Mouse (Mus musculus) thymus, adult 2 months (tissue): Measurements from ENCODE around the gene Gm20388.

Source experiments
- CTCF ChIP-seq: fragments of 200-500 bp; IDR thresholded peaks from 2 replicates; pipeline ENCODE4 v1.5.1; 2012; ENCODE audit warnings: mild to moderate bottlenecking, control low read depth, low read length, moderate library complexity, borderline replicate concordance; ENCODE audit not compliant: control insufficient read depth, poor library complexity, insufficient read depth; ENCODE audit errors: extremely low read depth
- POLR2A ChIP-seq: fragments of 200-500 bp; IDR thresholded peaks from 2 replicates; pipeline ENCODE4 v1.6.1; 2012; ENCODE audit warnings: mild to moderate bottlenecking, low read length, control low read depth, moderate library complexity; ENCODE audit not compliant: control insufficient read depth, poor library complexity, insufficient read depth; ENCODE audit errors: extremely low read depth

DNA sequence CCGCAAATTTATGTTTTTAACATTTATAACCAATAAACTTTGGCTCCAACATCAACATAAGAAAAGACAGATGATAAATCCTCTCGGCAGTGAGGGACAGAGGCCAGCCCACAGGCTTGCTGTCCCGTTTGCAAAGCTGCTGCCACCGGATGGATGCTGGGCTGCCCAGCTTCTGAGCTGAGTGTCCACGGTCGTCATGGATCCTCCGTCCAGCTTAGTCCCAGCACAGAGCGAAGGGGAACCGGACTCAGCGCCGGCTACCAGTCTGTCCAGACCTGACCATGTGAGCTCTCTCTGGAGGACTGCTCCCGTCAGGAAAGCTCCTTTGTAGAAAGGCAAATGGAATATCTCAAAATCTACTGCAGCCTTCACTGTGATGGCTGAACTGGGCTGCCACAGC, 1289.4 kb downstream of the Gm20388 start:
- no peak for TF ChIP-seq POLR2A
- TF ChIP-seq CTCF: no peak
